Mouse (Mus musculus): ENCODE measurements around the gene Casz1.

Casz1 gene

DNA sequence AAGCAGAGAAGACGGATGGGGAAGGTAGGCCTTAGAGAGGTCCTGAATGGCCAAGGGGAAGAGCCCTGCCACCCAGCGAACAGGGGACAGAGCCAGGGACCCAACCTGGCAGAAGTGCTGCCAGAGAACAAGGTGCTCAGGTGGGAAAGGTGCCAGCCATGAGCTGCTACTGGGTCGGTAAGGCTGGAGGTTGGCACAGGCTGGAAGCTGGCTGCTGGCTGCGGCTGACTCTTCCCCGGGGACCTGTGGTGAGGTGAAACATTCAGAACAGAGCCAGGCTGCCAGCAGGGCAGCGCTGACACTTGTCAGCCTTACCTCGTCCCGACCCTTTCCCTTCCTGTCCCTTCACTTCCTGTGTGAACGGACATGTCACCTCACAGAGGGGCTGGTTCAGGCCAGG lies 124.1 kb downstream of the Casz1 start:
- no peak for DNase-seq (ENCODE audit: low read depth, low spot score)
- no peaks in the 10 kb centered on the region for H3K27me3 ChIP-seq (ENCODE audit: control insufficient read depth, insufficient read depth, low read length, poor library complexity, severe bottlenecking)
- H3K36me3 ChIP-seq (ENCODE audit: control insufficient read depth, insufficient read depth, low read length, poor library complexity, severe bottlenecking): peaks cover 5% of the 10 kb centered on the region; the same call in 1 of the 2 replicates

DNA sequence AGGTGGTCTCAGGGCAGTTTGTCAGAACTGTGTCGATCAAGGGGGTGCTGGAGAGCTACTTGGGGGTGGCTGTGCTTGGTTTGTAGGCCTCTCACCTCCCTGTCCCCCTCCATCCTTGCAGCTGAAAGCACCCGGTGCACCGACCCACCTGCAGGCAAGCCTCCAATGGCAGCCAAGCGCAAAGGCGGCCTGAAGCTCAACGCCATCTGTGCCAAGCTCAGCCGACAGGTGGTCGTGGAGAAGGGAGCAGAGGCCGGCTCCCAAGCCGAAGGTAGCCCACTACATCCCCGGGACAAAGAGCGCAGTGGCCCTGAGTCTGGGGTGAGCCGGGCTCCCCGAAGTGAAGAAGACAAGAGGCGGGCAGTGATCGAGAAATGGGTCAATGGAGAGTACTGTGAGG lies 124.6 kb downstream of the Casz1 start:
- H3K27me3 ChIP-seq (ENCODE audit: control insufficient read depth, insufficient read depth, low read length, poor library complexity, severe bottlenecking): no peaks in the 10 kb centered on the region
- DNase-seq (ENCODE audit: low read depth, low spot score): no peak
- H3K36me3 ChIP-seq (ENCODE audit: control insufficient read depth, insufficient read depth, low read length, poor library complexity, severe bottlenecking): peaks cover 5% of the 10 kb centered on the region; the same call in 1 of the 2 replicates

DNA sequence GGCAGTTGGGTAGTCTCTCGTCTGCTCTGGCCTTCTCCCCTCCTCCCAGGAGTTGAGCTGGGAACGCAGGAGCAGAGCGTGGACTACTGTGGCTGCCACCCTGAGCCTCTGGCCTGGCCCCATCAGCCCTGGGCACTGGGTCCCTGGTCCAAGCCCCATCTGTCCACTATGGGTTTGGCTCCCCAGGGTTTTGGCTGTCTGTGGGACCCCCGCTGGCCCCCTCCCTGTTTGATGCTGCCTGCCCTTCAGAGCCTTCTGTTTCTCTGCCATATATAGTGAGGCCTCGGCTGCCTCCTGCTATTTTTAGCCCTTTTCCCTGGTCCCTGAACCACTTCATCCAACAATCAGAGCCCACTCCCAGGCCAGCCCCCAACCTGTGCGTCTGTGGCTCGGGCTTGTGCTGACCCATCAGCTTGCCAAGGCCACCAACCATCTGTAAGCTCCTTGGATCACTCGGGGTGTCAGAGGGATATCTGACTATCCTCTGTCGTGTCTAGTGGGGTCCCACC lies 126.5 kb downstream of the Casz1 start:
- Histone ChIP-seq H3K27me3 (ENCODE audit: control insufficient read depth, insufficient read depth, low read length, poor library complexity, severe bottlenecking) (no peaks in the 10 kb centered on the region), H3K36me3 (ENCODE audit: control insufficient read depth, insufficient read depth, low read length, poor library complexity, severe bottlenecking) (peaks cover 5% of the 10 kb centered on the region; the same call in 1 of the 2 replicates)
- DNase-seq (ENCODE audit: low read depth, low spot score): no peak

DNA sequence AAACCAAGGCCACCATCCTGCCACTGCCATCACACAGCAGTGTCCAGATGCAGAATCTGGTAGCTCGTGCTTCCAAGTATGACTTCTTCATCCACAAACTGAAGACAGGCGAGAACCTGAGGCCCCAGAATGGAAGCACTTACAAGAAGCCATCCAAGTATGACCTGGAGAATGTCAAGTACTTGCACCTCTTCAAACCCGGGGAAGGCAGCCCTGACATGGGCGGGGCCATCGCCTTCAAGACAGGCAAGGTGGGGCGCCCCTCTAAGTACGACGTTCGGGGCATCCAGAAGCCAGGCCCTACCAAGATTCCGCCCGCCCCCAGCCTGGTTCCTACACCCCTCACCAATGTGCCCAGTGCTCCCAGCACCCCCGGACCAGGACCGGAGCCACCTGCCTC lies 128.9 kb downstream of the Casz1 start:
- peaks cover 5% of the 10 kb centered on the region; the same call in 1 of the 2 replicates for H3K36me3 ChIP-seq (ENCODE audit: control insufficient read depth, insufficient read depth, low read length, poor library complexity, severe bottlenecking)
- no peaks in the 10 kb centered on the region for H3K27me3 ChIP-seq (ENCODE audit: control insufficient read depth, insufficient read depth, low read length, poor library complexity, severe bottlenecking)
- no peak for DNase-seq (ENCODE audit: low read depth, low spot score)

DNA sequence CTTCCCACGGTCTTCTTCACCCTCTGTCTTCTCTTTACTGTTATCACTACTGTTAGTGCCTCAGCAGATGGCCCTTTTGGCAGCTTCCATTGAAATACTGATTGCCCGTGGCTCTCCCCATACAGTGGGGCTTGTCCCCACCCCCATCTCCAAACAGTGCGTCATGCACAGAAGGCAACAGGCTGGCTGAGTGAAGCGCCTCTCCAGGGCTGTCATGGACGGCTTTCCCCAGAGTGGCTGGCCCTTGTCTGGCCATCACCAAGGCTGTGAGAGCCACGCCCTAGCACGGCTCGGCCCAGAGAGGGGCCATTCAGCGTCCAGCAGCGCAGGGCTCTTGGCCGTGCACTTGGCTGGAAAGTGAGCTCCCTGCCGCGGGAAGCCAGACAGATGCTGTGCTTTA lies 131.0 kb downstream of the Casz1 start:
- no peaks in the 10 kb centered on the region for H3K27me3 ChIP-seq (ENCODE audit: control insufficient read depth, insufficient read depth, low read length, poor library complexity, severe bottlenecking)
- H3K36me3 ChIP-seq (ENCODE audit: control insufficient read depth, insufficient read depth, low read length, poor library complexity, severe bottlenecking): peaks cover 8% of the 10 kb centered on the region; the same call in 1 of the 2 replicates
- DNase-seq (ENCODE audit: low read depth, low spot score): no peak

DNA sequence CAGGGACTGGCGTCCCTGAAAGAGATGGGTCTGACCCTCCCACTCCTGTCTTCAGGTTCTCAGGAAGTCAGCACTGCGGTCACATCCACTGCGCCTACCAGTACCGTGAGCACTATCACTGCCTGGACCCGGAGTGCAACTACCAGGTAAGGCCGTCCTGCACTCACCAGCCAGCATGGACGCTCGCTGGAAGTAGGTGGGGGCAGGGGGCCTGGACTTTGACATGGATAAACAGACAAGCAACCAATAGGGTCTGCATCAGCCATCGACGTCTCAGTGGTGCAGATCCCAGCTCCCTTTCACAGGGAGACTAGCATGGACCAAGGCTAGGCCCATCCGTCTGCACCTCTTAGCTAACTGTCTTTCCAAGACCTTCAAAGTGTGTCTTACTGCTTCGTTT lies 131.9 kb downstream of the Casz1 start:
- Histone ChIP-seq H3K36me3 (ENCODE audit: control insufficient read depth, insufficient read depth, low read length, poor library complexity, severe bottlenecking) (peaks cover 8% of the 10 kb centered on the region; the same call in 1 of the 2 replicates), H3K27me3 (ENCODE audit: control insufficient read depth, insufficient read depth, low read length, poor library complexity, severe bottlenecking) (no peaks in the 10 kb centered on the region)
- no peak for DNase-seq (ENCODE audit: low read depth, low spot score)

DNA sequence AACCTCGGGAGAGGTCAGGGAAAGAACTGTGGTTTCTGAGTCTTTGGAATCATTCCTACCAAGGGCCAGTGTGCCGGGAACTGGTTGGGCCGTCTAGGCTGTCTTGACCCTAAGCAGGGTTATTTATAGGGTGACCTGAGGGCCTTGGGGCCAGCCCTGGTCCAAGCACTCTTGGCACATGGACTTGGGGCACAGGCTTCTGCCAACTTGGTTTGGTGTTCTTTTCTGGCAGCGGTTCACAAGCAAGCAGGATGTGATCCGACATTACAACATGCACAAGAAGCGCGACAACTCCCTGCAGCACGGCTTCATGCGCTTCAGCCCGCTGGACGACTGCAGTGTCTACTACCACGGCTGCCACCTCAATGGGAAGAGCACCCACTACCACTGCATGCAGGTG lies 132.5 kb downstream of the Casz1 start:
- peaks cover 8% of the 10 kb centered on the region; the same call in 1 of the 2 replicates for H3K36me3 ChIP-seq (ENCODE audit: control insufficient read depth, insufficient read depth, low read length, poor library complexity, severe bottlenecking)
- no peak for DNase-seq (ENCODE audit: low read depth, low spot score)

DNA sequence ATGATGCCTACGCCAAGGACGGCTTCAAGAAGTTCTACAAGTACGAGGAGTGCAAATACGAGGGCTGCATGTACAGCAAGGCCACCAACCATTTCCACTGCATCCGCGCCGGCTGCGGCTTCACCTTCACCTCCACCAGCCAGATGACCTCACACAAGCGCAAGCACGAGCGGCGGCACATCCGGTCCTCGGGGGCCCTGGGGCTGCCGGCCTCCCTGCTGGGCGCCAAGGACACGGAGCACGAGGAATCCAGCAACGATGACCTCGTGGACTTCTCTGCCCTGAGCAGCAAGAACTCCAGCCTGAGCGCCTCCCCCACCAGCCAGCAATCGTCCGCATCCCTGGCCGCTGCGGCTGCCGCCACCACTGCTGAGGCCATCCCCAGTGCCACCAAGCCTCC lies 134.3 kb downstream of the Casz1 start:
- Histone ChIP-seq H3K36me3 (ENCODE audit: control insufficient read depth, insufficient read depth, low read length, poor library complexity, severe bottlenecking) (peaks cover 4% of the 10 kb centered on the region), H3K27me3 (ENCODE audit: control insufficient read depth, insufficient read depth, low read length, poor library complexity, severe bottlenecking) (no peaks in the 10 kb centered on the region)
- no peak for DNase-seq (ENCODE audit: low read depth, low spot score)

More for the DNA sequence above, 132.5 kb downstream of the Casz1 start:
- H3K27me3 ChIP-seq (ENCODE audit: control insufficient read depth, insufficient read depth, low read length, poor library complexity, severe bottlenecking): no peaks in the 10 kb centered on the region

DNA sequence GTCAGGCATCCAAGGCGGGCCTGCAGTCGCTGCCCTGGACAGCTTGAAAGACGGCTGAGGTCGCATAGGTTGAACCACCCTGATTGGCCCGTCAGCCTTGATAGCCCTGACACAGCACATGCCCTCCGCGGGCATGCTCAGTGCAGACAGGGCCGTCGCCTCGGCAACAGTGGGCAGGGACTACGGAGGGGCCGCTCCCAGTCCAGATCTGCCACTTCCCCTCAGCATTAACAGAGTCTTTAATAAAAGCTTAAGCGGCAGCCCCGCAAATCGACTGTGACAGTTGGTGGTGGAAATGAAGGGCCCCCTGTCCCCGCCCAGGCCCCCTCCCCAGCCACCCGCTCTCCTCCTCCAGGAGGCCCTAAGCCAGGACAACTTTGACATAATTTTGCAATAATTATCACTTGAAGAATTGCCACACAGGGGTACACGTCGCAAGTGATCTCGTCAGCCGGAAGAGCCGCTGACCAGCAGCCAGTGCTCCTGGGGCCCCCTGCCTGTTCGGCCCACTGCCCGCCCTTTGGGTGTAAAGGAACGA lies 136.5 kb downstream of the Casz1 start:
- Histone ChIP-seq H3K27me3 (ENCODE audit: control insufficient read depth, insufficient read depth, low read length, poor library complexity, severe bottlenecking) (no peaks in the 10 kb centered on the region), H3K36me3 (ENCODE audit: control insufficient read depth, insufficient read depth, low read length, poor library complexity, severe bottlenecking) (peaks cover 4% of the 10 kb centered on the region)
- peak; percentile 59 for DNase-seq (ENCODE audit: low read depth, low spot score)

DNA sequence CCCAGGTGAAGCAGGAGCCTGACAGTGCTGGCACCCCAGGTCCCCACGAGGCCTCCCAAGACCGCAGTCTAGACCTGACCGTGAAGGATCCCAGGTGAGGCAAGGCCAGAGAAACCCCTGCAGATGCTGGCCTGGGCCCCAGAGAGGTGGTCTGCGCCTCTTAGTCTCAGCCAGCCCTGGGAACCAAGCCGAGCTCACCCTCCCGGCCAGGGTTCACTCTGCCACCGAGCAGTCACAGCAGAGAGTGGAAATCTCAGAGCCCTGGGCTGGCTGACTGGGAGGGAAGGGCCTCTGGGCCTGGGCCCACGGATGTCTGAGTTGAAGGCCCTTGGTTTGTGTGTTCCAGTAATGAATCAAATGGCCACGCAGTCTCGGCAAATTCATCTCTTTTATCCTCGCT lies 137.1 kb downstream of the Casz1 start:
- DNase-seq (ENCODE audit: low read depth, low spot score): no peak
- Histone ChIP-seq H3K36me3 (ENCODE audit: control insufficient read depth, insufficient read depth, low read length, poor library complexity, severe bottlenecking) (peaks cover 5% of the 10 kb centered on the region), H3K27me3 (ENCODE audit: control insufficient read depth, insufficient read depth, low read length, poor library complexity, severe bottlenecking) (no peaks in the 10 kb centered on the region)

DNA sequence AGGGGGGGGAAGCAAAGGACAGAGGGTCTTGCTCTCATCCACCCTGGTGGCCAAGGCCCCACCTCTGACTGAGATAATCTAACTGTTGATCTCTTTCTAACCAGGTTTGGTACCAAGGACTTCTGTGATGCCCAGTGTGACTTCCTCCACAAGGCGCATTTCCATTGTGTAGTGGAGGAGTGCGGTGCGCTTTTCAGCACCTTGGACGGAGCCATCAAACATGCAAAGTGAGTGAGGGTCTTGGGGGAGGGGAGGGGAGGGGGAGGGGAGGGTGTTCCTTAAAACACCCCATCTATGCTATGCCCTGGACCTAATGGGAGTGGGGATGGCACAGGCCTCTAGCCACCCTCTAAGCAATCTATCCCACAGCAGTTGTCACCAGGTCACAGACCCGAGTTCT lies 138.9 kb downstream of the Casz1 start:
- Histone ChIP-seq H3K36me3 (ENCODE audit: control insufficient read depth, insufficient read depth, low read length, poor library complexity, severe bottlenecking) (peaks cover 7% of the 10 kb centered on the region), H3K27me3 (ENCODE audit: control insufficient read depth, insufficient read depth, low read length, poor library complexity, severe bottlenecking) (no peaks in the 10 kb centered on the region)
- no peak for DNase-seq (ENCODE audit: low read depth, low spot score)

DNA sequence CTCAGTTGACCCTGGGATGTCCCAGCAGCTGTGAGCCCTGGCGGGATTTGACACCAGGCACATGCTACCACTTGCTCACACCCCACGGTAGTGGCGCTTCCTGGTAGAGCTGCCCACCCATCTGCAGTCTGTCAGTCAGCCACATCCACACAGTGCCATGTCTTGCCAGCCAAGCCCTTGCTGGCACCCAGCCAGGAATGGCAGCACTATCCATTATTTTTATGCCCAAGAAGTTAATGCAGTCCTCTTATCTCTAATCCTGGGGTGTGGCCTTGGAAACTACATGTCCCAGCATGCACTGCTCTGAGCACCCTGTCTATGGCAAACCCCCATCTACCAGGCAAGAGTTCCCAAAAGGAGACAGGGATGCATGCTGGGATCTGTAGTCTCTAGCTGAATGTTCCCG lies 141.2 kb downstream of the Casz1 start:
- no peak for DNase-seq (ENCODE audit: low read depth, low spot score)
- Histone ChIP-seq H3K36me3 (ENCODE audit: control insufficient read depth, insufficient read depth, low read length, poor library complexity, severe bottlenecking) (peaks cover 5% of the 10 kb centered on the region), H3K27me3 (ENCODE audit: control insufficient read depth, insufficient read depth, low read length, poor library complexity, severe bottlenecking) (no peaks in the 10 kb centered on the region)

DNA sequence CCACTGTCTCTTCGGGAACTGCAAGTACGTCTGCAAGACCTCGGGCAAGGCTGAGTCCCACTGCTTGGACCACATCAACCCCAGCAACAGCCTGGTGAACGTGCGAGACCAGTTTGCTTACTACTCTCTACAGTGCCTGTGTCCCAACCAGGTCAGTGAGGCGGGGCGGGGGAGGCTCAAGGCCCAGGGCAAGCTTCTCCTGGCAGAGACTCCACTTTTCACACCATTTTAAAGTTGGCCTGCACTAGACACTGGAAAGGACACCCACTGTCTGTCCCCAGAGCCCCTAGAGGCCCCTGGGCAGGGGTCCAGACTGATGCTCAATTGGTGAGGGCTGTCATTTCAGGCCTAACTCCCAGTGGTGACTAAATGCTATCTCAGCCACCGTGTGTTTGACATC lies 141.8 kb downstream of the Casz1 start:
- Histone ChIP-seq H3K27me3 (ENCODE audit: control insufficient read depth, insufficient read depth, low read length, poor library complexity, severe bottlenecking) (no peaks in the 10 kb centered on the region), H3K36me3 (ENCODE audit: control insufficient read depth, insufficient read depth, low read length, poor library complexity, severe bottlenecking) (peaks cover 5% of the 10 kb centered on the region)
- no peak for DNase-seq (ENCODE audit: low read depth, low spot score)

DNA sequence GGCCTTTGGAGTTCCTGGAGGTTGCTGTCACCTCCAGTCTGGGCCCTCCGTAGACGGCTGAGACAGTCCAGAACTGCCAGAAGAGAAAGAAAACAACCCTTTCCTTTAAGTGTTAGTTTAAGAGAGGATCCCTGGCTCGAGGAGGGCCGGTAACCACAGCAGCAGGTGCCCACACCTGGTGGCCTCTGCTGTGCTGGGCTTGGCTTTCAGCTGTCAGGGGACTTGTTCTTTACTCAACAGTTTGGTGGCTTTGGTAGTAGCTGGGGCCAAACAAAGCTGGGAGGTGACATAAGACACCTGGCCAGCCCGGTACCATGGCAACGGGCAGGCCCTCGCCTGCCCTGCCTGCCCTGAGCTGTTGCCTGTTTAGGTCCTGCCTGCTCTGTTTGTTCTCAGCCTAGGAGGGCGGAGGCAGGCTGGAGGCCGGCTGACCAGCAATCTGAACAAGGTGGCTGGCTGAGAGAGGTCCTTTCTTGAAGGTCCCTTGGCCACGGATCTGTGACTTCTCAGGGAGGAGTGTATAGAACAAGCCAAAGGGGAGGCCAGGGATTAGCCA lies 143.7 kb downstream of the Casz1 start:
- Histone ChIP-seq H3K27me3 (ENCODE audit: control insufficient read depth, insufficient read depth, low read length, poor library complexity, severe bottlenecking) (no peaks in the 10 kb centered on the region), H3K36me3 (ENCODE audit: control insufficient read depth, insufficient read depth, low read length, poor library complexity, severe bottlenecking) (peaks cover 11% of the 10 kb centered on the region)
- DNase-seq (ENCODE audit: low read depth, low spot score): no peak

DNA sequence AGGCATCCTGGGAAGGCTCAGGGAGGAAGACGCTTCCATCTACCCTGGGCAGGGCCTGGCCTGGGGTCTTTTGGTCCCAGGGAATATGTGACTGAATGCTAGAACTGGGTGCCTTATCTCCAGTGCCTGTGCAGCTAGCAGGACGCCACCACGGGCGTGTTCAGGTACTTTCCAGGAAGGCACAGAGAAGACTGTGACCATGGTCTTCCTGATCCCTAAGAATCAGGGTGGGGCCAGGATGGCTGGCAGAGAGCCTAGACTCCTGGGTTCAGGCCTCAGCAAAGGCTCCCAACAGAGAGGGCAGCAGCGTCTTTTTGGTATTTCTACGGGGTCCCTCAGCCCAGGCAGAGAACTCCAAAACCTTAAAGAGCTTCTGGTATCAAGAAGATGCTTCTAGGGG lies 146.3 kb downstream of the Casz1 start:
- peaks cover 11% of the 10 kb centered on the region for H3K36me3 ChIP-seq (ENCODE audit: control insufficient read depth, insufficient read depth, low read length, poor library complexity, severe bottlenecking)
- DNase-seq (ENCODE audit: low read depth, low spot score): no peak
- no peaks in the 10 kb centered on the region for H3K27me3 ChIP-seq (ENCODE audit: control insufficient read depth, insufficient read depth, low read length, poor library complexity, severe bottlenecking)
